Mouse (Mus musculus) left cerebral cortex, adult 8-10 months (tissue): ENCODE data around the gene Rgr. TPM values are rescaled to one million over a fixed set of nuclear protein-coding genes. Genes with fewer than 3 reads are reported as not detected.

ENCODE experiments used
- DNase-seq, 2 experiments: peaks; one replicate each; pipeline ENCODE4 v3.0.0; 2022; ENCODE audit warnings: low spot score in 2 of 2
- total RNA-seq, 4 experiments: library from RNA; stranded (reverse); gene quantifications; 2 replicates each; pipeline ENCODE4 v1.2.4; 2022

Rgr gene
- not detected for total RNA-seq

DNA sequence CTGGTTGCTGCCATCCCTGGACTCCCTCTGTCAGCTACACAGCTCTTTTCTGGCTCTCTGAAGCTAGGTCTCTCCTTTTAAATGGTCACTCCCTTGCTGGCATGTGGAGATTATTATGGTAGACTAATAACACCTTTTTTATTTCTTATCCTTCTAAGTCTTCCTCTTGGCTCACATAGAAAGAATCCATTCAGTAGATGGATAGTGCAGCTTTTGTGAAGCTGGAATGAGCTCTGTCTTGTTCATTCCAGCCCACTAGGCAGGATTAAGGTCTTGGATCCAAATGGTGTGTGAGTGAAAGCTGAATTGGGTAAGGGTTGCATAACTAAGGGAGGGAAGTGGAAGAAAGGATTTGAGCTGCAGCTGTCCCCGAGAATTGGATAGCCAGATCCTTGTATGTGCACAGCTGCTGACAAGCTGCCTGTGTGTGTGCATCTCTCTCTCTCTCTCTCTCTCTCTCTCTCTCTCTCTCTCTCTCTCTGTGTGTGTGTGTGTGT lies at the start of gene Rgr:
TSS of gene Rgr (minus strand) at position 51 of the 497 bp plus-strand sequence.
- DNase-seq: no peak

- peak in 1 of 2 experiments; percentile 13 for DNase-seq
Measured at GRCm38 (mm10) chr14:37097956-37098530, 49.3 kb upstream of the Rgr start, which contains the start of gene Cdhr1. Gene Cdhr1 (minus strand): TSS chr14:37098347.

DNA sequence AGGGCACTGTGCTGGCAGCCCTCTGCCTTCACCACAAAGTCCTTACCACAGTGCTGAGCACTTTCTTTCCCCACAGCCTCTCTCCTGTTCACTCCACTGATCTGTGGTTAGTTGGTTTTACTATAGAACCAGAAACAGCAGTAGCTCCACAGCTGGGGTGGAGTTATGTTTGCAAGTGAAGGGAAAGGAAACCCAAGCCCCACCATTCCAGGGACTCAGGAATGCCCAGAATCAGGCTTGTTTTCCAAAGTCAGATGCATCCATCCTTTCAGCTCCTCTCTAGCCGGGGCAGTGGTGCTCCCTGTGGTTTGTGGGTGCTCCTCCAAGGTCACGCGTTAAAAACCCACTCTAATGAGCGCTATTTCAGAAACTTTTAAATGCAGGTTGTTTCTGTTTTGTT lies 46.8 kb upstream of the Rgr start:
- no peak for DNase-seq

GRCm38 (mm10) chr14:37094436-37094835 lies 45.7 kb upstream of the Rgr start:
- no peak for DNase-seq

DNA sequence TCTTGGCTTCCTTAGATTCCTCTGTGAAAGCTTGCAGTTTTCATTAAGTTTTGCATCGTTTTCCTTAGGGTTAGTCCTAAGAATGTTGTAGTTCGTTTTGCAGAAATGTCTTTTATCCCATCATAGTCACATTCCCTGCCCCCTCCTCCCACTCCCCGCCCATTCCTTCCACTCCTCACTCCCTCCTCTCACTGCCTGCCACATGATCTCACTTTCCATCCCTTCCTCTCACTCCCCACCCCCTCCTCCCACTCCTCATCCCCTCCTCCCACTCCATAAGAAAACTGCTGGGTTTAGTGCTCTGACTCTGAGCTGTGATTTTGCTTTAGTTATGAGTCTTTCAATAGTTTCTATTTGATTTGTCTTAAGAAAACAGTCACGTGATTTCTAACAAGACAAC lies 35.0 kb upstream of the Rgr start:
- no peak for DNase-seq

DNA sequence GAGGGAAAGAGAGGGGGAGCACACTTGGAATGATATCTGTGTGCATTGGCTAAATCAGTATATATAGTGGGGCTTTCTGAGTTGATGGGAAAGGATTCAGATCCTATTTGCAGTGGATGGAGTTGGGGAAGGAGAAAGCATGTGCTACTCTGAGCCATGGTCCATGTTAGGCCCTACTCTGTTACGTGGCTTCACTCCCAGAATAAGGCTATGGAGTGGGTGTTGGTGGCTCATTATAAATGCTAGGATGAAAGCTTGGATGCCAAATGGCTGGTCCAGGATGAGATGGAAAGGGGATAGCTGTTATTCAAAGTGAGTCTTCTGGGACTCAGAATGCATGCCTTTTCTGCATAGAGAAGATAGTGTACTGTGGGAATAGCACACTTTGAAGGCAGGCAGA lies 32.0 kb upstream of the Rgr start:
- no peak for DNase-seq

GRCm38 (mm10) chr14:37068516-37068915 lies 19.8 kb upstream of the Rgr start:
- no peak for DNase-seq

DNA sequence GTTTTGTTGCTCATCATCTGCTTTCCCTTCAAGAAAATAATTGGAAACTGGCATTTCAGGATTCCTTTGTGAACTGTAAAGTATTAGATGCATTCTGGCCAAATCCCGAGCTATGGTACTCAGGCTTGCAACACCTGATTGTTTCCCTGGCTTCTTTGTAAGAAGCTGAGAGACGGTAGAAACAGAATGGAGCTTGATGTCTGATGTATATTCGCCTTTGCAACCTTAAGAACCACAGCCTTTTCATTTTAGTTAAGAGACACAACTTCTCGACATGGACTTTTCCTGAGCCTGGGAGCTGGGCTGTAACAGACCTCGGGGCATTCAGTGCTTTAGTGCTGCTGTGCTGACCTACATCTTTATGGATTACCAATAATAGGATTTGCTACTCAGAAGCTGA lies 18.9 kb upstream of the Rgr start, which contains the start of gene Lrit2:
TSS of gene Lrit2 (plus strand) at position 301 of the 400 bp plus-strand sequence.
- DNase-seq: no peak

DNA sequence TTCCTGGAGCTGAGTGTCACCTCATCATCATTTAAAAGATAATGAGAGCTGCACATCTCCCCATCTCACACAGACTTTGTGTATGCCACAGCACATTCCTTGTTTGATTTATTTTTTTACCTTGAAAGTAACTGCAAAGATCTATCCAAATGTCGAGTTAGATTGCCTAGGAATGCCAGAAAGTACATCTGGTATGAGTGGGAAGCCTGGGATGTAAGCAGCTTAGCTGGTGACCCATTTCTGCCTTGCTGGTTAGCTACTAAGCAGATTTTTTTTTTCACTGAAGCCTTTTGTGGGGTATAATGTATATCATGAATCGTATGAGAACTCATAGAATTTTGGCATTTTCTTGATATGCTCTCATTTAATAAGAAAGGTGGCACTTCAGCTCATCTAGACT lies 17.9 kb upstream of the Rgr start:
- DNase-seq: peak in 1 of 2 experiments; percentile 32

DNA sequence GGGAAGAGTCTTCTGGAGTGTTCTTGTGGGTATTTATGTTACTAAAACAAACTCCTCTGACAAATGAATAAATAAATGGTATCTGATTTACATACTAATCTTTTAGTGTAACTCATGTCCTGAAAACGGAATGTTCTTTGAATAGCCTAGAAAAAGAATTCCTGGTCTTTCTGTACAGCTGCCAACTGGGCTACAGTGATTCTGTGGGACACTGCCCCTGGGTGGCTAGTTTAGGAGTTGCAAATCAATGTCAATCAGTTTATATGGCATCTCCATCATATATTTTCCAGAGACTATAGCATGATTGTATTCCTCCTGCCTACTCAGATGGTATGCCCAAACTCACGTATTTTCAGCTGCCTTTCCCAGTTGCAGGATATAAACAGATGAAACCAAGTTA lies 16.1 kb upstream of the Rgr start:
- no peak for DNase-seq

DNA sequence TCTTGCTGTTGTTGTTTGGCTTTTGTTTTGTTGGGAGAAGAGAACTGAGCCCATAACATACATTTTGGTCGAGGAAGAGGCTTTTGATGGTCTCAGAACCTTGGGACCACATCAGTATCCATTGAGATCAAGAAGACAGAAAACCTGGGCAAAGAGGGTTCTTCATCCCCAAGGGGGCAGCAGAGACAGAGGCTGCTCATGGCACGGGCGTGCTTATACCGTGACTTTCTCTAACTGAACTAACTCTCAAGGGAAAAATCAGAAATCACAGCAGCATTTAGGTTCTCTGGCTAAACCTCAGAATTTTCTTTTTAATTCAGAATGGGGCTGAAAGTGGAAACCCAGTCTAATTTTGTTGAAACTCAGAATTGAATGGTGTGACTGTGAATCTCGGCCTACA lies 14.3 kb downstream of the Rgr start:
- DNase-seq: no peak

GRCm38 (mm10) chr14:37033241-37033640 lies 15.5 kb downstream of the Rgr start:
- peak; percentile 46 to 72 for DNase-seq

DNA sequence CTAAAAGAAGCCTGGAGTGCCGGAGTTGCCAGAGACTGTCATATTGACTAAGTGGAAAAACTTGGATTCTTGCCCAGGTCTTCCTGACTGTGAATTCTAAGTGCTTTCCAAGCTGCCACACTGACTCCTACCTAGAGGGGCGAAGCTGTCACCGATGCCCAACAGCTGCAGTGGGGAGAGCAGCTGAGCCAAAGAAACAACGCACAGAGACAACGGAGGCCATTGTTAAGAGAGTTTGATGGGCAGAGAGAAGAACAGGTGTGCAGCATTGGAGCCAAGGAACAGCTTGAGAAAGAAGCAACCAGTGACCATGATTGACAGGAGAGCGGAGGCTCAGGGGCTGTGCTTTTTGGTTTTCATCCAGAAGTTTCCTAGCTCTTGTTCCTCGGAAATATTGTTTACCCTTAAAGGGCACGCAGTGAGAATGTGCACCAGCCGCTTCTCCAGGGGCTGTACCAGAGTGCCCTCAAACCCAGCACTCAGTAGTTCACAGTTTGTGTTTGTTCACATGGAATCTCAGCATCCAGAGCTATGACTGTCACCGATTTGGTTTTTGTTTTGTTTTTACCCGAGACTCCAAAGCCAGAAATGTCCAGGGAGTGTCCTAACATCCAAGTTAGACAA lies 16.2 kb downstream of the Rgr start:
- no peak for DNase-seq

- DNase-seq: no peak
Measured at GRCm38 (mm10) chr14:37028555-37028954, 20.2 kb downstream of the Rgr start.

- DNase-seq: no peak
Measured at GRCm38 (mm10) chr14:37027951-37028350, 20.8 kb downstream of the Rgr start.

DNA sequence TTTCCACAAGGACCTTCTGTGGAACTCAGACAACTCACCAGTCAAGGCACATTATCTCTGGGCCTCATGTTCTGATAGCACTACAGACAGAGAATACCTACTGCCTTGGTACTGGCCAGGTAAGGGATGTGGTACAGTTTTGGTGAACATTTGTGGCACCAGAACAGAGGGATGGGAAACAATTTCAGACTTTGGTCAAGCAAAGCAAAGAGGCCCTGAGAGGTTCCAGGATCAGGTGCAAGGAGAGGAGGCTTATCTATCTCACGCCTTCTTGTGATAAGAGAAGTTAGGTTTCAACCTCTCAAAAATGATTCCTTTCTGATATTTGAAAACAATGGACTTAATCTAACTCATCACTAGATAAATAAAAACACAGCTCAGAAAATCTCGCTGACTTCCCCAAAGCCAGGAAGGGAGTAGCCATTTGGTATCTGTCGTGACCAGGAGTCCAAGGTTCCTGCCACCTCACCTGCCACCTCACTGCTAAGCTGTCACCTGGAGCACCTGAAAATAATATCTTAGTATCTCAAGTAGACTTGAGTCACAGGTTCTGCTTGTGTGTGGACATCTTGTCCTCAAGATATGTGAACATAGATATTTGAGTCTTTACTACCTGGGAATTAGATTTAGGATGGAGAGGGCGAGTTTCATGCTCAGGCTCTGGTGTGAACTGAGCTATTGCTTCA lies 21.4 kb downstream of the Rgr start:
- no peak for DNase-seq

DNA sequence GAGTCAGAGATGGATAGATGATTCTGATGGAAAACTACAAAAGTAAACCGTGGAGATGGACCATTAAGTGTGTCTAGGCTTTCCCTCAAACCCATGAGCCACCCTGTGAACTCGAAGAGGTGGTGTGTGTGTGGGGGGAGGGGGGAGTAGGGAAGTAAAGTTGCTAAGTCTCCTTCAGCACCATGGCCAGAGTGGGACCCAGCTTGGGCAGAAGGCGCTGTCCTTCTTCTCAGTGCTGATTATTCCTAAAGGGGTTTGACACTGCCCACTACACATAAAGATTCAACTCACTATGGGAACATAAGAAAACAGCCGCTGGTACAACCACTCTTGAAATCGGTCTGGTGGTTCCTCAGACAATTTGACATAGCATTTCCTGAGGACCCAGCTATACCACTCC lies 32.9 kb downstream of the Rgr start:
- DNase-seq: no peak

- DNase-seq: no peak
Measured at GRCm38 (mm10) chr14:37013644-37014043, 35.1 kb downstream of the Rgr start.

DNA sequence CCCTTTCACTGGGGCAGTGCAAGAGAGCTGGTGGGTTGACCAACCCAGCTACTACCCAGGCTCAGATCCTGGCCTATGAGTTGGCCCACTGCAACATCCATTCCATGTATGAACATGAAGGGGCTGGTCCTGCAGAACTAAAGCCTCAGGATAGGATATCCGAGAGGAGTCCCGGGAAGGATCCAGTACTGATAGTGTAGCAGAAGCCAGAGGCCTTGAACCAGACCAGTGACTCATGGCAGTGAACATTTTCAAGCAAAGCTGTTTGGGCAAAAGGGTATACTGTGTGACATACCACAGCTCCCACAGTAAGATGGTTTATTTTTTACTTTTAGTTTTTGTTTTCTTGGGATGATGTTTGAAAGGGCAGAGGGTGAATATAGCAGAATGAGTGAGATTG lies 39.1 kb downstream of the Rgr start:
- no peak for DNase-seq

- DNase-seq: no peak
Measured at GRCm38 (mm10) chr14:37006489-37006888, 42.3 kb downstream of the Rgr start.

GRCm38 (mm10) chr14:37005865-37006264 lies 42.9 kb downstream of the Rgr start:
- no peak for DNase-seq

GRCm38 (mm10) chr14:37003431-37004095 lies 45.2 kb downstream of the Rgr start:
- DNase-seq: no peak
